Comparison of ENCODE assay signal across 1 mouse cellular context in the genomic region with DNA sequence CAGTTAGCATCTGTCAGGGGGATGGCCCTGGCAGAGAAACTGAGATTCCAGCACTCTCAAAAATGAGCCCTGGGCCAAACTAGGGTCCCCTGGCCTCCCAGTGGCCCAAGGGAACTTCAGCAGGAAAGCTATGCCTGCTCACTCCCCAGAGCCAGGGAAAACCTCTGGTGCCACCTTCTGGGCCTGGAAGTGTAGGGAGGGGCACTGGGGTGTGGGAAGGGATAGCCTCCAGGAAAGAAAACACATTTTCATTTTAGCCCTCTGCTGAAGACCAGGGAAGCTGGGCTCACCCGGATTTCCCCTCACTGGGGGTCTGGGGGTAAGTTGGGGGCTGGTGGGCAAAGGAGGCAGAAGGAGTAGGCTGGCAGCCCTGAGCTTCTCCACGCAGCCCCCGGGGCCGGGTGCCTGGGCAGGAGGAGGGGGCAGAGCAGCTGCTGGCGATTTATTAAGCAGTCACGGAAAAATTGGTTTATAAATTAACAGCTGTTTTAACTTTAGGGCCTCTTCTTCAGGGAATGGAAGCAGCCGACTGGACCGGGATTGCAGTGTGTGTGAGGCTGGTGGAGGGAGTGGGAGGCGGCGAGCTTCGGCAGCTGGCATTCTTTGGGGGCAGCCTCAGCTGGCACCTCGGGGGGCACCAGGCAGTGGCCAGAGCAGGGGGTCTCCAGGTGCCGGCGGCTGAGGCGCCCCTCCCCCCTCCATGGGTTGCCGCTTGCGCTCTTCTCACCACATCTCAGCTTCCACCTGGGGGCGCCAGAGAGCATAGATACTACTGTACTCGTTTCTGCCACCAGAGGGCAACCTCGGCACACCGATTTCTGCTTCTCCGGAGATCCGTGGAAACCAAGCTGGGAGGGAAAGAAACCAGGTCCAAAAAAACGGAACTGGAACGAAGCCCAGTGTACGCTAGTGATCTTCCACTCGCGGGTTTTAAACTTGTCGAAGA.
TF ChIP-seq lines count a peak whose summit lies in the region.

No protein-coding gene starts in this region.

TF ChIP-seq in myocyte, 11 proteins besides CTCF, POLR2A, EP300 and RAD21:
- TF ChIP-seq TCF12 (IDR thresholded peaks at IDR 0.05; ENCODE audit: insufficient read depth, poor library complexity, severe bottlenecking) (no peak), REST (IDR thresholded peaks at IDR 0.05; ENCODE audit: insufficient read depth, insufficient read length) (no peak), MYOD1 (IDR thresholded peaks at IDR 0.05; ENCODE audit: control insufficient read depth in 1 of 3, insufficient read length in 2 of 3, low read depth in 2 of 3) (no peak), USF1 (IDR thresholded peaks at IDR 0.05; ENCODE audit: low read depth) (no peak), MAX (IDR thresholded peaks at IDR 0.05; ENCODE audit: low read depth) (no peak), SRF (IDR thresholded peaks at IDR 0.05; ENCODE audit: control insufficient read depth, insufficient read length, low read depth) (no peak), TCF3 (IDR thresholded peaks at IDR 0.05; ENCODE audit: insufficient read length, low read depth) (no peak), MYOG (IDR thresholded peaks at IDR 0.05; ENCODE audit: control insufficient read depth in 1 of 3, insufficient read depth in 1 of 3, insufficient read length in 2 of 3, low read depth in 2 of 3) (no peak), CEBPB (IDR thresholded peaks at IDR 0.05; ENCODE audit: insufficient read depth, poor library complexity, severe bottlenecking) (no peak), E2F4 (IDR thresholded peaks at IDR 0.05; ENCODE audit: insufficient read depth) (no peak), POLR2AphosphoS2 (IDR thresholded peaks at IDR 0.05; ENCODE audit: insufficient read length, low read depth) (no peak)
